Mouse (Mus musculus): Measurements from ENCODE around the gene Frmd8.

GRCm38 (mm10) chr19:5803041-5803880 is 71.8 kb downstream of the Frmd8 start:
- no peak; the same call in 1 of the 2 replicates for TF ChIP-seq CTCF (IDR thresholded peaks at IDR 0.05; ENCODE audit: low read depth)
- peak; percentile 98 for TF ChIP-seq EP300 (optimal IDR thresholded peaks at IDR 0.05)
